Mouse (Mus musculus) heart, postnatal 14 days (tissue): ENCODE results near the gene Cldn34c1. TPM values are rescaled to one million over a fixed set of nuclear protein-coding genes. Genes with fewer than 3 reads are reported as not detected.
"Not testable (repeated sequence)": the region's sequence is repeated elsewhere in the genome, so short reads cannot be mapped to it uniquely, and the experiment has no call there.

Experiments
- DNase-seq, 2 experiments: peaks; one replicate each; pipeline ENCODE4 v3.0.0; 2021 to 2022
- intact Hi-C: fragments of 180-260 bp; cut with DNase I; formaldehyde crosslinking; loops from one replicate; pipeline ENCODE4 v1.15.1; 2025
- long read RNA-seq, 2 experiments: library from polyadenylated mRNA; stranded (forward); transcript quantifications; one replicate each; pipeline ENCODE4 v2.0.0; 2021
- total RNA-seq, 2 experiments: library from RNA; stranded (reverse); gene quantifications; 2 replicates each; pipeline ENCODE4 v1.2.3; 2021

Cldn34c1 gene
- 1 to 10 TPM; 2.7 to 6.5 TPM for total RNA-seq
- long read RNA-seq, experiment 1, partial matches to known transcripts, result 0 of 5 reads
- long read RNA-seq, experiment 1, other reads (novel, unspliced or antisense), result 3 of 5 reads
- long read RNA-seq, experiment 2, partial matches to known transcripts, result 0 of 5 reads
- long read RNA-seq, experiment 2, other reads (novel, unspliced or antisense), result 1 of 5 reads

GRCm38 (mm10) chrX:123103291-123104260 is at the start of gene Cldn34c1:
Gene Cldn34c1 (plus strand): TSS chrX:123103495.
- intact Hi-C loops, result no loop called here
- DNase-seq, result peak; percentile 85 to 87

- no peak for DNase-seq
- intact Hi-C loops, result no loop called here
These were observed 15.9 kb upstream of the Cldn34c1 start for GRCm38 (mm10) chrX:123087441-123087840.

GRCm38 (mm10) chrX:123102806-123103205 is 489 bp upstream of the Cldn34c1 start:
- intact Hi-C loops, DNase-seq: not testable (repeated sequence)

GRCm38 (mm10) chrX:123104692-123105091 is 1.4 kb downstream of the Cldn34c1 start:
- intact Hi-C loops, DNase-seq: not testable (repeated sequence)

- DNase-seq, intact Hi-C loops: not testable (repeated sequence)
These were observed 119.1 kb downstream of the Cldn34c1 start, which contains the start of gene Srsx for GRCm38 (mm10) chrX:123222381-123222780. Gene Srsx (minus strand): TSS chrX:123222481.

Other genes with a start within 250 kb of the Cldn34c1 start
- gene Gm17521, start 73.8 kb upstream of the Cldn34c1 start, total RNA-seq, result not detected
- gene Srsx, start 119.0 kb downstream of the Cldn34c1 start, total RNA-seq, result not detected
- gene Gm17577, start 143.4 kb downstream of the Cldn34c1 start, total RNA-seq, result not detected